Mouse (Mus musculus): ENCODE data around the gene Slc2a4. TPM values are rescaled to one million over a fixed set of nuclear protein-coding genes. Genes with fewer than 3 reads are reported as not detected.

The Slc2a4 gene
- polyA plus RNA-seq, 1 experiment from 2014 or later = 14.2 TPM

DNA sequence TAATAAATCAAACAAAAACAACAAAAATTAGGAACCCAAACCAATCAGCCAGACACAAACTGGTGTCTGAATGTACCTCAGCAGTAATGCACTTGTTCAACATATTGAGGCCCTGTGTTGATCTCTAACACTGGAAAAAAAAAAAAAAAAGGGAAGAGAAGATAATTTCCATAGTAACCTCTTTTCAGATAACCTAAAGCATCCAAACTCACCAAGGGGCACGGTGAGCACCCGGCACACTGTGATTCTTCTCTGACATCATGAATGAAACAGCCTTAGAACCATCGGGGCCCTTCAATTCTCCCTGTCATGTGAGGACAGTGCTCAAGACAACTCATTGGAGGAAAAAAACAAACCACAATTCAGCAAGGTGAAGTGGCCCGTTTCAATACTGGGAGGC, 18.3 kb downstream of the Slc2a4 start:
- no peak overlapping the region for H3K4me3 ChIP-seq (replicated peaks)
- H3K27me3 ChIP-seq = peaks cover 8% of the 10 kb centered on the region
- H3K4me1 ChIP-seq (replicated peaks) = peaks cover 8% of the 10 kb centered on the region
- ATAC-seq (ENCODE audit: low read depth) = no peak
- no peak overlapping the region for H3K27ac ChIP-seq
- DNase-seq = no peak
- no peak overlapping the region for H3K4me2 ChIP-seq
- H3K9me3 ChIP-seq (replicated peaks) = no peaks in the 10 kb centered on the region
- WGBS (ENCODE audit: insufficient replicate concordance) = 34% methylated on average over 4 of the region's 4 CpGs
- H3K9ac ChIP-seq = no peak overlapping the region
- no peaks in the 10 kb centered on the region for H3K36me3 ChIP-seq

DNA sequence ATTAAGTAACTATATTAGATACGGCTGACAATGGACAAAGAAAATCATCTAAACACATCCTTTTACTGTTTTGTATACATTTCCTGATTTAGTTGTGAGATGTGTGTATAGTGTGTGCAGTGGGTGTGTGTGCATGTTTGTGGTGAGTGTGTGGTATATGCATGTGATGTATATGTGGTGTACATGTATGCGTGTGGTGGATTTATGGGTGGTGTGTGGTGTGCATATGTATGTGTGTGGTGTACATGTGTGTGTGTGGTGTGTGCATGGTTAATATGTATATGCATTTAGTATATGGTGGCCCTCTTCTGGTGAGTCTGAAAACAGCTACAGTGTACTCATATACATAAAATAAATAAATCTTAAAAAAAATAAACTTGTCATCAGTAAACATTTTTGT, 20.5 kb downstream of the Slc2a4 start:
- no peak overlapping the region for H3K4me2 ChIP-seq
- no peaks in the 10 kb centered on the region for H3K36me3 ChIP-seq
- no peak for ATAC-seq (ENCODE audit: low read depth)
- no peak overlapping the region for H3K4me3 ChIP-seq (replicated peaks)
- H3K9me3 ChIP-seq (replicated peaks) = no peaks in the 10 kb centered on the region
- no peak for DNase-seq
- H3K4me1 ChIP-seq (replicated peaks) = peaks cover 21% of the 10 kb centered on the region
- no peak overlapping the region for H3K9ac ChIP-seq
- WGBS (ENCODE audit: insufficient replicate concordance) = 87% methylated on average over 2 of the region's 2 CpGs
- H3K27ac ChIP-seq = no peak overlapping the region
- H3K27me3 ChIP-seq = no peaks in the 10 kb centered on the region

DNA sequence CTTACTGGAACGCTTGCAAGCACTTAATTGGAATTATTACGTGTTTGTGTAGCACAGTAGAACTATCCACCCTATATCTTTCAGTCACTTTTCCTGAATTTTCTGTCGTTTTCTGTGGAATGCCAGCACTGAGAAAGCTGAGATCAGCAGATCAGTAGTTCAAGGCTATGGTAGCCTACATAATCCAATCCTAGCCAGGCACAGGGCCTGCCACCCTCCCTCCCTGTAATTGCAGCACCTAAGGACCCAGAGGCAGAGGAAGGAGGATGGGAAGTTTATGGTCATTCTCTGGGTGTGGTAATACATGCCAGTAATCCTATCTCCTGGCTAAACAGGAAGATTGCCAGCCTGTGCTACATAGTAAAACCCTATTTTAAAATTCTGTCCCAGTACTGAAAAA, 25.2 kb downstream of the Slc2a4 start:
- peaks cover 17% of the 10 kb centered on the region for H3K36me3 ChIP-seq
- H3K27ac ChIP-seq = peak overlapping the region; percentile 99
- no peak for ATAC-seq (ENCODE audit: low read depth)
- no peaks in the 10 kb centered on the region for H3K9me3 ChIP-seq (replicated peaks)
- 60% methylated on average over 3 of the region's 3 CpGs for WGBS (ENCODE audit: insufficient replicate concordance)
- H3K27me3 ChIP-seq = no peaks in the 10 kb centered on the region
- H3K4me3 ChIP-seq (replicated peaks) = peak overlapping the region; percentile 91
- H3K9ac ChIP-seq = peak overlapping the region; percentile 78
- peak overlapping the region; percentile 84 for H3K4me2 ChIP-seq
- peaks cover 42% of the 10 kb centered on the region for H3K4me1 ChIP-seq (replicated peaks)
- DNase-seq = no peak

DNA sequence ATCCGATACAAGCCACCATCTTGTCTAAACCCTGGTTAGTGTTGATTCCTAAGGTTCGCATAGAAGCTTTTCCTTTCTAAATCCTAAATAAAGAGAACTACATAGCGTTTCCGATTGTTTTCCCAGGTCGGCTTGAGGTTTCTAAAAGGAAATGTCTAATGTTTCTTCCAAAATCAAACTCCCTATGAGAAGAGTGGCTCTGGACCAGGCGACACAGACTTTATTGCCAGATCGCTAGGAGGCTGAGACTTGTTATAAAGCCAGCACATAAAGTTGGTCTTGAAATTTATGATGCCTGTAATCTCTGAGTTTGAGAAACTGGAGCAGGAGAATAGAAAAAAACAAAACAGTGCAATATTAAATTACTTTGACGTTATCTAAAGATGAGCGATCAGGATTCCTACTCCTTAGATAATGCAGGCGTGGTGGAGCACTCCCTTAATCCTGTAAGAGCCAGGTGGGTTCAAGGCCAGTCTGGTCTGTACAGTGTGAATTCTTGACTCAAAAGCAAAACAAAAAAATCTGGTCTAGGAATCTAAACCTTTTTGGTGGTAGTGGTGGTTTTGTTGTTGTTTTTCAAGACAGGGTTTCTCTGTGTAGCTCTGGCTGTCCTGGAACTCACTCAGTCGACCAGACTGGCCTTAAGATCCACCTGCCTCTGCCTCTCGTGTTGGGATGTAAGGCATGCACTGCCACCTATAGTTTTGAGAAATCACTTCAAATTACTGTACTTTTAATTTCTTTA, 25.8 kb downstream of the Slc2a4 start:
- DNase-seq = no peak
- no peak for ATAC-seq (ENCODE audit: low read depth)
- H3K4me3 ChIP-seq (replicated peaks) = peak overlapping the region; percentile 91
- peaks cover 23% of the 10 kb centered on the region for H3K36me3 ChIP-seq
- H3K9ac ChIP-seq = peak overlapping the region; percentile 78
- 3% methylated on average over 12 of the region's 12 CpGs for WGBS (ENCODE audit: insufficient replicate concordance)
- H3K4me1 ChIP-seq (replicated peaks) = peaks cover 48% of the 10 kb centered on the region
- H3K4me2 ChIP-seq = peak overlapping the region; percentile 84
- no peaks in the 10 kb centered on the region for H3K9me3 ChIP-seq (replicated peaks)
- H3K27ac ChIP-seq = peak overlapping the region; percentile 99
- H3K27me3 ChIP-seq = no peaks in the 10 kb centered on the region

GRCm38 (mm10) chr11:69921114-69922011, 26.6 kb downstream of the Slc2a4 start, which contains the start of gene Eif5a:
Eif5a (minus strand) TSS chr11:69921958.
- Histone ChIP-seq H3K27me3 (no peaks in the 10 kb centered on the region), H3K9ac (peak within 1 kb of the TSS; percentile 99), H3K27ac (peak within 1 kb of the TSS; percentile 99), H3K4me3 (replicated peaks) (peak within 1 kb of the TSS; percentile 91), H3K36me3 (peaks cover 31% of the 10 kb centered on the region), H3K4me2 (peak within 1 kb of the TSS; percentile 98), H3K4me1 (replicated peaks) (peaks cover 56% of the 10 kb centered on the region), H3K9me3 (replicated peaks) (no peaks in the 10 kb centered on the region)
- WGBS (ENCODE audit: insufficient replicate concordance) = under 1% methylated on average over 78 of the region's 78 CpGs
- ATAC-seq (ENCODE audit: low read depth) (peak; percentile 90), DNase-seq (peak; percentile 100)

GRCm38 (mm10) chr11:69920266-69921031, 27.5 kb downstream of the Slc2a4 start:
- under 1% methylated on average over 58 of the region's 65 CpGs for WGBS (ENCODE audit: insufficient replicate concordance)

DNA sequence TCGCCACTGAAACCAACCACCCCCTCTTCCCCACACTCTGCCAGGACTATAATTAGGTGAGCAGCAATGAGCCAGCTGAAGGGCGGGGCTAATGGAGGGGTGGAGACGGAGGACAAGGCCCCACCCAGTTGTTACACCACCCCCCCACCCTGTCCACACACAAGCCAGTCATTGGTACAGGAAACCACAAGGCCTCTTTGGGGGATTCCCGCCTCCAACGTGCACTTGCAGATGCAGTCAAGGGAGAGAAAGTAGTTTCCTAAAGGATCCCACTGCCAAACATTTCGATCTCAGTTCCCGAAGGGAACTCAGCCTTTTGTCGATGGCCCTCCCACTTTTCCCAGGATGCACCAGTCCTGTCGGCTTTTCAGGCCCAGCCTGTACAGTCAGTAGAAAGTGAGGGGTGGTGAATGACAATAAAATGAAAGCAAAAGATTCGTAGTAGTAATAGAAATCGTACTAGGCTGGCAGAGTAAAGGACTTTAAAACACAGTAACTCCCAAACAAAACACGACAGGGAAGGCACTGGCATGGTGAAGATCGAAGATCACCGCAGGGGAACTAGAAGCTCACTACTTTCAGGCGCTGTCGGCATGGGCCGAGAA, 28.2 kb downstream of the Slc2a4 start:
- no peaks in the 10 kb centered on the region for H3K9me3 ChIP-seq (replicated peaks)
- H3K36me3 ChIP-seq = peaks cover 47% of the 10 kb centered on the region
- H3K27ac ChIP-seq = peak overlapping the region; percentile 99
- peaks cover 72% of the 10 kb centered on the region for H3K4me1 ChIP-seq (replicated peaks)
- H3K4me3 ChIP-seq (replicated peaks) = peak overlapping the region; percentile 91
- under 1% methylated on average over 17 of the region's 17 CpGs for WGBS (ENCODE audit: insufficient replicate concordance)
- DNase-seq = peak; percentile 87
- H3K9ac ChIP-seq = peak overlapping the region; percentile 99
- peak; percentile 47 for ATAC-seq (ENCODE audit: low read depth)
- peak overlapping the region; percentile 98 for H3K4me2 ChIP-seq
- no peaks in the 10 kb centered on the region for H3K27me3 ChIP-seq

More at GRCm38 (mm10) chr11:69920266-69921031, 27.5 kb downstream of the Slc2a4 start:
- H3K9ac ChIP-seq = peak overlapping the region; percentile 99
- H3K4me2 ChIP-seq = peak overlapping the region; percentile 98
- DNase-seq = peak; percentile 23
- H3K4me3 ChIP-seq (replicated peaks) = peak overlapping the region; percentile 91
- ATAC-seq (ENCODE audit: low read depth) = peak; percentile 4; the same call in 1 of the 2 replicates
- no peaks in the 10 kb centered on the region for H3K27me3 ChIP-seq
- H3K27ac ChIP-seq = peak overlapping the region; percentile 99
- H3K4me1 ChIP-seq (replicated peaks) = peaks cover 65% of the 10 kb centered on the region
- H3K36me3 ChIP-seq = peaks cover 41% of the 10 kb centered on the region
- no peaks in the 10 kb centered on the region for H3K9me3 ChIP-seq (replicated peaks)

GRCm38 (mm10) chr11:69919053-69919452, 28.9 kb downstream of the Slc2a4 start:
- Histone ChIP-seq H3K4me1 (replicated peaks) (peaks cover 72% of the 10 kb centered on the region), H3K36me3 (peaks cover 50% of the 10 kb centered on the region)

GRCm38 (mm10) chr11:69918118-69918517, 29.9 kb downstream of the Slc2a4 start:
- peaks cover 68% of the 10 kb centered on the region for H3K4me1 ChIP-seq (replicated peaks)
- no peak for ATAC-seq (ENCODE audit: low read depth)
- WGBS (ENCODE audit: insufficient replicate concordance) = 71% methylated on average over 5 of the region's 5 CpGs
- no peaks in the 10 kb centered on the region for H3K9me3 ChIP-seq (replicated peaks)
- H3K9ac ChIP-seq = peak overlapping the region; percentile 99
- no peaks in the 10 kb centered on the region for H3K27me3 ChIP-seq
- peak overlapping the region; percentile 99 for H3K27ac ChIP-seq
- peak overlapping the region; percentile 91 for H3K4me3 ChIP-seq (replicated peaks)
- H3K4me2 ChIP-seq = peak overlapping the region; percentile 98
- no peak for DNase-seq
- H3K36me3 ChIP-seq = peaks cover 54% of the 10 kb centered on the region

More at GRCm38 (mm10) chr11:69919053-69919452, 28.9 kb downstream of the Slc2a4 start:
- Histone ChIP-seq H3K9me3 (replicated peaks) (no peaks in the 10 kb centered on the region), H3K4me2 (peak overlapping the region; percentile 98), H3K27me3 (no peaks in the 10 kb centered on the region), H3K27ac (peak overlapping the region; percentile 99), H3K4me3 (replicated peaks) (peak overlapping the region; percentile 91), H3K9ac (peak overlapping the region; percentile 99)
- 43% methylated on average over 9 of the region's 9 CpGs for WGBS (ENCODE audit: insufficient replicate concordance)
- DNase-seq (no peak), ATAC-seq (ENCODE audit: low read depth) (no peak)

DNA sequence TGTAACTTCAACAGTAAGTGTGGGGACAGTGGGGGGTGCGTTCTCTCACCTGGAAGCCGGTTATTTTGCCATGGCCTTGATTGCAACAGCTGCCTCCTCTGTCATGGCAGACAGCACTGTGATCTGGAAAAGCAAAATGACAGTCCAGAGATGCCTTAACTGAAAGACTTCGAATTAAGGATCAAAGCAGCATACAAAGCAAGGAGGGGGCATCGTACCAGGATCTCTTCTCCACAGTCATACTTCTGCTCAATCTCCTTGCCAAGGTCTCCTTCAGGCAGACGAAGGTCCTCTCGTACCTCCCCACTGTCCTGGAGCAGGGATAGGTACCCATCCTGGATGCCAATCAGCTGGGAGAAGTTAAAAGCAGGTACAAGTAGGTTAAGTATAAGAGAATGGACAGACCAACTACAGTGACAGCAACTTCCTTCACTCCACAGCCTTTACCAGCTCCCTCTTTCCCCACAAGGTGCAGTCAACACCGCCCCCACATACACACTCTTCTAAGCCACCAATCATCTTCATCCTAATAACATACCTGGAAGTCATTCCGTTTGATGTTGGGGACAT, 30.5 kb downstream of the Slc2a4 start:
- Histone ChIP-seq H3K4me1 (replicated peaks) (peaks cover 68% of the 10 kb centered on the region), H3K36me3 (peaks cover 60% of the 10 kb centered on the region), H3K4me2 (peak overlapping the region; percentile 98), H3K27ac (peak overlapping the region; percentile 99), H3K9me3 (replicated peaks) (no peaks in the 10 kb centered on the region), H3K27me3 (no peaks in the 10 kb centered on the region), H3K4me3 (replicated peaks) (peak overlapping the region; percentile 91), H3K9ac (peak overlapping the region; percentile 99)
- DNase-seq (no peak), ATAC-seq (ENCODE audit: low read depth) (no peak)
- 61% methylated on average over 8 of the region's 8 CpGs for WGBS (ENCODE audit: insufficient replicate concordance)

Measured in liver, embryonic 13.5 days (tissue).